Mouse (Mus musculus): ENCODE results near the gene S100a4. TPM values are rescaled to one million over a fixed set of nuclear protein-coding genes. Genes with fewer than 3 reads are reported as not detected.

The S100a4 gene
- total RNA-seq, 2 experiments from 2014 or later, result 7.6 to 9.5 TPM

- no peak for DNase-seq
Measured at GRCm38 (mm10) chr3:90626266-90627021, 22.9 kb downstream of the S100a4 start.

- no peak for DNase-seq
Measured at GRCm38 (mm10) chr3:90627366-90627765, 23.8 kb downstream of the S100a4 start.

- peak; percentile 29 for DNase-seq
Measured at GRCm38 (mm10) chr3:90627807-90628206, 24.2 kb downstream of the S100a4 start.

- no peak for DNase-seq
Measured at GRCm38 (mm10) chr3:90629298-90629697, 25.7 kb downstream of the S100a4 start.

GRCm38 (mm10) chr3:90631984-90632383, 28.4 kb downstream of the S100a4 start:
- no peak for DNase-seq

GRCm38 (mm10) chr3:90638511-90639275, 35.1 kb downstream of the S100a4 start:
- no peak for DNase-seq

GRCm38 (mm10) chr3:90639511-90640154, 36.1 kb downstream of the S100a4 start:
- peak; percentile 31 for DNase-seq

GRCm38 (mm10) chr3:90640981-90641380, 37.4 kb downstream of the S100a4 start:
- DNase-seq, result no peak

- DNase-seq, result peak; percentile 67
Measured at GRCm38 (mm10) chr3:90644220-90644619, 40.6 kb downstream of the S100a4 start.

- DNase-seq, result no peak
Measured at GRCm38 (mm10) chr3:90647291-90647690, 43.7 kb downstream of the S100a4 start.

- no peak for DNase-seq
Measured at GRCm38 (mm10) chr3:90648981-90649380, 45.4 kb downstream of the S100a4 start.

GRCm38 (mm10) chr3:90649832-90650231, 46.3 kb downstream of the S100a4 start:
- no peak for DNase-seq

- peak; percentile 80 for DNase-seq
Measured at GRCm38 (mm10) chr3:90652878-90653508, 49.4 kb downstream of the S100a4 start.

GRCm38 (mm10) chr3:90653717-90654116, 50.1 kb downstream of the S100a4 start, which contains the start of gene S100a7a:
TSS of gene S100a7a (plus strand) at chr3:90654017.
- no peak for DNase-seq

Other genes starting within 250 kb of the S100a4 start
- 1 to 10 TPM; 3.4 to 3.9 TPM for gene Slc27a3, start 213.8 kb upstream of the S100a4 start, total RNA-seq (2021)
- 10 to 100 TPM; 24.1 to 28.6 TPM for gene Ints3, start 170.1 kb upstream of the S100a4 start, total RNA-seq (2021)
- 10 to 100 TPM; 30.4 to 33.0 TPM for gene Npr1, start 137.9 kb upstream of the S100a4 start, total RNA-seq (2021)
- gene Ilf2, start 127.6 kb upstream of the S100a4 start, total RNA-seq (2021), result 10 to 100 TPM; 69.0 to 74.2 TPM
- 10 to 100 TPM; 50.0 to 58.0 TPM for gene Snapin, start 112.7 kb upstream of the S100a4 start, total RNA-seq (2021)
- gene Chtop, start 94.3 kb upstream of the S100a4 start, total RNA-seq (2021), result 100 to 1,000 TPM; 140 to 143 TPM
- gene S100a1, start 89.4 kb upstream of the S100a4 start, total RNA-seq (2021), result 100 to 1,000 TPM; 282 to 313 TPM
- 10 to 100 TPM; 34.2 to 37.9 TPM for gene S100a13, start 89.3 kb upstream of the S100a4 start, total RNA-seq (2021)
- gene S100a14, start 76.9 kb upstream of the S100a4 start, total RNA-seq (2021), result under 1 TPM in 1 of 2 experiments, not detected in 1; 0.74 TPM
- 100 to 1,000 TPM; 101 to 106 TPM for gene S100a16, start 66.5 kb upstream of the S100a4 start, total RNA-seq (2021)
- gene S100a3, start 43.2 kb upstream of the S100a4 start, total RNA-seq (2021), result not detected
- gene S100a2, start 13.5 kb upstream of the S100a4 start, total RNA-seq (2021), result not detected
- gene Gm42674, start 1.9 kb upstream of the S100a4 start, total RNA-seq (2021), result not detected
- not detected for gene S100a5, start 4.8 kb downstream of the S100a4 start, total RNA-seq (2021)
- gene S100a6, start 9.1 kb downstream of the S100a4 start, total RNA-seq (2021), result 10 to 100 TPM; 72.1 to 75.9 TPM
- gene S100a7a, start 50.2 kb downstream of the S100a4 start, total RNA-seq (2021), result not detected
- gene S100a8, start 65.2 kb downstream of the S100a4 start, total RNA-seq (2021), result 10 to 100 TPM in 1 of 2 experiments, 1 to 10 TPM in 1; 6.8 to 10.4 TPM
- gene S100a9, start 92.0 kb downstream of the S100a4 start, total RNA-seq (2021), result 10 to 100 TPM in 1 of 2 experiments, 1 to 10 TPM in 1; 8.1 to 14.6 TPM
- gene Pglyrp4, start 123.1 kb downstream of the S100a4 start, total RNA-seq (2021), result not detected
- gene Gm5849, start 174.1 kb downstream of the S100a4 start, total RNA-seq (2021), result not detected

All from heart, postnatal 4 days (tissue).